In genomic region chr2:128102086-128102485, GRCm38 (mm10) we compare ENCODE assay signal across 19 mouse cellular contexts. TPM values are rescaled to one million over a fixed set of nuclear protein-coding genes. Genes with fewer than 3 reads are reported as not detected.
DNase-seq lines count a peak whose midpoint lies in the region; ATAC-seq lines count a peak whose summit lies in the region.
"Had no signal": no experiment of that assay in that cellular context is flagged by ENCODE, and none has a peak within 500 bp of the region (broad histone marks: within the 10 kb centered on the region; RNA-seq: fewer than 3 reads in every experiment).

No protein-coding gene starts in this region.

- ATAC-seq in CD4-positive, CD25-positive, alpha-beta regulatory T cell, adult 4 months = no peak
- ATAC-seq: forebrain, embryonic 14.5 days; hindbrain, embryonic 16.5 days; liver, embryonic 12.5 days; liver, postnatal 0 days had no signal

- DNase-seq in cerebellum, postnatal 14 days = peak; percentile 55 to 73
- no peak for DNase-seq in cerebellum, adult 11 months
- DNase-seq in gastrocnemius, adult 8-10 months (ENCODE audit: low spot score in 2 of 2) = peak; percentile 48 to 56
- DNase-seq in gastrocnemius, postnatal 10 days = no peak
- DNase-seq in ZHBTc4 (ENCODE audit: low read depth, low spot score) = peak; percentile 26
- DNase-seq in kidney, adult 9 months = no peak
- DNase-seq: adrenal gland, postnatal 25 days; cerebellum, adult 9-11 months; embryo, embryonic 11 days; heart, postnatal 10 days; kidney, adult 18-20 months; kidney, postnatal 36 days; left cerebral cortex, postnatal 4 days; liver, postnatal 0 days; lung, postnatal 36 days had no signal

RNA-seq across cellular contexts. Expression of gene Bcl2l11, which starts 23.8 kb away (rescaled TPM):
- total RNA-seq in gastrocnemius, adult 8-10 months (2022) = 1 to 10 TPM; 2.7 to 5.9 (median 5.1) TPM
- 10 to 100 TPM; 11.5 to 16.7 TPM for total RNA-seq in gastrocnemius, postnatal 10 days (2021)
- 10 to 100 TPM; 15.3 to 16.9 TPM for polyA plus RNA-seq in CD4-positive, CD25-positive, alpha-beta regulatory T cell, adult 4 months (2017; shearing (Covaris generic))

Comparison
In these comparisons a context has a peak if more than half of its experiments do, and no peak if none do; other contexts are left out.
1. DNase-seq: peak in cerebellum, postnatal 14 days (2 of 2), gastrocnemius, adult 8-10 months (2 of 2) and ZHBTc4 (single experiment); none in cerebellum, adult 11 months (single experiment), gastrocnemius, postnatal 10 days (single experiment) and kidney, adult 9 months (single experiment).